25 mouse cellular contexts compared by ENCODE assay signal in genomic region chrX:107156021-107156420, GRCm38 (mm10).
"Had no signal": no experiment of that assay in that cellular context is flagged by ENCODE, and none has a peak within 500 bp of the region (broad histone marks: within the 10 kb centered on the region; RNA-seq: fewer than 3 reads in every experiment).

No protein-coding gene starts in this region.

- H3K9ac ChIP-seq: heart, embryonic 13.5 days; heart, embryonic 15.5 days; hindbrain, embryonic 13.5 days; hindbrain, embryonic 15.5 days; kidney, embryonic 15.5 days; limb, embryonic 13.5 days; limb, embryonic 15.5 days had no signal

- H3K36me3 ChIP-seq: heart, embryonic 10.5 days; heart, embryonic 13.5 days; heart, embryonic 15.5 days; hindbrain, embryonic 13.5 days; hindbrain, embryonic 15.5 days; kidney, embryonic 15.5 days; limb, embryonic 13.5 days; limb, embryonic 15.5 days had no signal

- DNase-seq: gastrocnemius, adult 2 months; gastrocnemius, postnatal 10 days; gastrocnemius, postnatal 25 days; heart, adult 18-20 months; heart, postnatal 14 days; heart, postnatal 36 days; kidney, adult 11 months; kidney, adult 2 months; kidney, adult 9 months; kidney, postnatal 14 days; kidney, postnatal 36 days; layer of hippocampus, adult 9-11 months; layer of hippocampus, postnatal 36 days; left cerebral cortex, postnatal 4 days had no signal

- H3K4me3 ChIP-seq: gastrocnemius, adult 2 months; heart, embryonic 10.5 days; heart, embryonic 13.5 days; heart, embryonic 15.5 days; hindbrain, embryonic 13.5 days; hindbrain, embryonic 15.5 days; kidney, embryonic 15.5 days; limb, embryonic 13.5 days; limb, embryonic 15.5 days had no signal

- H3K4me2 ChIP-seq: heart, embryonic 13.5 days; heart, embryonic 15.5 days; hindbrain, embryonic 13.5 days; hindbrain, embryonic 15.5 days; kidney, embryonic 15.5 days; limb, embryonic 13.5 days; limb, embryonic 15.5 days had no signal

- H3K9me3 ChIP-seq: heart, embryonic 10.5 days; heart, embryonic 13.5 days; heart, embryonic 15.5 days; hindbrain, embryonic 13.5 days; hindbrain, embryonic 15.5 days; kidney, embryonic 15.5 days; limb, embryonic 13.5 days; limb, embryonic 15.5 days had no signal

- H3K27me3 ChIP-seq: heart, embryonic 13.5 days; heart, embryonic 15.5 days; hindbrain, embryonic 13.5 days; hindbrain, embryonic 15.5 days; limb, embryonic 13.5 days; limb, embryonic 15.5 days had no signal

- ATAC-seq: hindbrain, postnatal 0 days; intestine, embryonic 16.5 days had no signal

- H3K27ac ChIP-seq: gastrocnemius, adult 2 months; heart, embryonic 10.5 days; heart, embryonic 13.5 days; heart, embryonic 15.5 days; hindbrain, embryonic 13.5 days; hindbrain, embryonic 15.5 days; hindbrain, postnatal 0 days; kidney, embryonic 15.5 days; kidney, postnatal 0 days; limb, embryonic 13.5 days; limb, embryonic 15.5 days had no signal

- H3K4me1 ChIP-seq: heart, embryonic 10.5 days; heart, embryonic 13.5 days; heart, embryonic 15.5 days; hindbrain, embryonic 13.5 days; hindbrain, embryonic 15.5 days; kidney, embryonic 15.5 days; limb, embryonic 13.5 days; limb, embryonic 15.5 days had no signal
